Mouse (Mus musculus) gastrocnemius, postnatal 10 days (tissue): ENCODE results near the gene Vkorc1. TPM values are rescaled to one million over a fixed set of nuclear protein-coding genes. Genes with fewer than 3 reads are reported as not detected.
A peak's percentile ranks its signal among the peaks of the same experiment; 100 is the strongest.
"Not testable (repeated sequence)": the region's sequence is repeated elsewhere in the genome, so short reads cannot be mapped to it uniquely, and the experiment has no call there.

ENCODE experiments used
- DNase-seq: peaks from one replicate; pipeline ENCODE4 v3.0.0; 2021; ENCODE audit warnings: mixed read lengths
- long read RNA-seq, 2 experiments: library from polyadenylated mRNA; stranded (forward); transcript quantifications; one replicate each; pipeline ENCODE4 v2.0.0; 2021
- total RNA-seq, 2 experiments: library from RNA; stranded (reverse); gene quantifications; 2 replicates each; pipeline ENCODE4 v1.2.3; 2021

Gene Vkorc1
- 10 to 100 TPM; 36.8 to 48.9 TPM for total RNA-seq
- long read RNA-seq, experiment 1, transcript Vkorc1-201 (3 exons, 748 nt): major isoform, 18 of 18 reads
- long read RNA-seq, experiment 1, partial matches to known transcripts: 0 of 18 reads
- long read RNA-seq, experiment 1, other reads (novel, unspliced or antisense): 0 of 18 reads
- long read RNA-seq, experiment 2, transcript Vkorc1-201 (3 exons, 748 nt): major isoform, 15 of 15 reads
- long read RNA-seq, experiment 2, partial matches to known transcripts: 0 of 15 reads
- long read RNA-seq, experiment 2, other reads (novel, unspliced or antisense): 0 of 15 reads

DNA sequence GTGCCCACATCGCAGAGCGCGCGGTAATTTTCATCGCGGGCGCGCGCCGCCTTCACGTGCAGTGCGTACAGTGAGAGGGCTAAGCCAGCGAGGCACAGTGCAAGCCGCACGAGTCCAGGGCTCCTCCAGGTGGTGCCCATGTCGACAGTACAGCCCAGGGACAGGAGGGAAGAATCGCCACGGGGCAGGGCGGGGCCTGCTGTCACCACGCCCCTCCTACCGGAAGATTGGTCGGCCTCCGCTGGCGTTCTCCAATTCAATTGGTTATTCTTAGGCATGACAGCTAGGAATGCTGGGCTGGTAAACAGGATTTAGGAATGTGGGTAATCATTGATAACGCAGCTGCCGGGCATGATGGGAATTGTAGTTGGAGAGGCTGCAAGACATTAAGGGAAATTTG lies at the start of gene Vkorc1, which contains the start of gene Gm21974:
Vkorc1 (minus strand) TSS at position 176 of the 400 bp plus-strand sequence.
Gm21974 (minus strand) TSS at position 13 of the 400 bp plus-strand sequence.
- peak; percentile 93 for DNase-seq

DNA sequence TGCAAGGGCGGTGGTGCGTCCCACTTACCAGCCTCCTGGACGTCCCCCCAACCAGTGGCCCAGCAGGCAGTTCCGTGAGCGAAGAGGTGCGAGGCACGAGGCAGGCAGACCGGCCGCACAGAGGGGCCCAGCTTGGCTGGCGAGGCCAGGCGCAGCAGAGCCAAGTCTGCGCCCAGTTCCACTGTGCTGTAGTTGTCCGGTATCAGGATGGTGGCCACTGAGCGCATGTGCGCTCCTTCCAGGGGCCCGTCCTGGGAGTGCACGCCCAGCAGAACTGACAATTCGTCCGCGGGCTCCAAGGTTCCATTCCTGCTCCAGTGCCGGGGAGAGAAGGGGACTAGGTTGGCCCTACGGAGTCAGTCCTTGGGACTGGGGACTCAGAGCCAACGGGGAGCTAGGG lies 49.2 kb upstream of the Vkorc1 start:
- DNase-seq: no peak

DNA sequence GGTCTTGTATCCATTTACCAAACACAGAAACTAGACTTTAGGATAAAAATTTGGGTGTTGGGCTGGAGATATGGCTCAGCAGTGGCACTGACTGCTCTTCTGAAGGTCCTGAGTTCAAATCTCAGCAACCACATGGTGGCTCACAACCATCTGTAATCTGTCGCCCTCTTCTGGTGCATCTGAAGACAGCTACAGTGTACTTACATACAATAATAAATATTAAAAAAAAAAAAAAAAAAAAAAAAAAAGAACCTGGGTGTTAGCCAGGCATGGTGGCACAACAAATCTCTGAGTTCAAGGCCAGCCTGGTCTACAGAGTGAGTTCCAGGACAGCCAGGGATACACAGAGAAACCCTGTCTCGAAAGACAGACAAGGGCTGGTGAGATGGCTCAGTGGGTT lies 46.7 kb upstream of the Vkorc1 start:
- not testable (repeated sequence) for DNase-seq

DNA sequence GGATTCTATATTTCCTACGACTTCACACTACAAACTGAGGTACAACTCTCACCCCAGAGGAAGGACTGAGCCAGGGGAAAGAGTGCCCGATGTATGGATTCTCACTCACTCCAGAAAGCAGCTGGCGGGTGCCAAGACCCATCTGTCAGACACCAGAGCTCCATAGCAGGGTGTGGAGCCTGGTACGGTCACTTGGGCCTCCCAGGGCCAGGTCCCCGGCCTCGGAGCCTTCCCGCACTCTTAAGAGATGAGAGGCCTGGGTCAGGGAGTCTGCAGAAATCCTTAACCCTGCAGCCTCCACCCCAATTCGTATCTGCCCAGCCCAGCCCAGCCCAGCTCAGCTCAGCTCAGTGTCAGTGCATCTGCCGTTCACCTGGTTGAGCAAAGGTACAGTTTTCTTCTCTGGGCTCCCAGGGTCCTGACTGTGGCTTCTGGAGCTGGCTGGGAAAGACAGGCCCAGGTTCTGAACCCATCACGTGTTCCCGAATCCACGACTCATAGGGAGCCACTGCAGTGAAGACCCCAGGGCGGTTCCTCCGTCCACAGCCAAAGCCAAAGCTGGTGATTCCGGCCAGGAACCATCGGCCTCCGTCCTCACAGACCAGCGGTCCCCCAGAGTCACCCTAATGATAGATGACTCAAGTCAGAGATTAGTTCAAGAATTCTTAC lies 40.9 kb upstream of the Vkorc1 start:
- no peak for DNase-seq

DNA sequence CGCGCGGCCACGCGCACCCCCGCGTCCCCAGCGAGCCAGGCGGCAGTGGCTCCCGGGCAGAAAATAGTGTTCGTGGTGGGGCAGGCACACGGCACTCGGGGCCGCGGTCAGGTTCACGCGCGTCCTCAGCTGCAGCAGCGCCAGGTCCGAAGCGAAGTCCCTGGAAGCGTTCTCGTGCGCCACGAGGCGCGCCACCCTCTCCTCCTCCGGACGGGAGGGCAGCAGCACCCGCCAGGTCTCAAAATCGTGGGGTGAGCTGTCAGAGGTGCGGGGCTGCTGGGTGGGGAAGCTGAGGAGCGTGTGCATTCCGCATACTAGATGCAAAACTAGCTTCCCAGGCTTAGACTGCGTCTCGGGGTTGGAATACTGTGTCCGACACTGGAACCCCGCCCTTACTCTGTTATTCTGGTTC lies 40.3 kb upstream of the Vkorc1 start:
- DNase-seq: no peak

DNA sequence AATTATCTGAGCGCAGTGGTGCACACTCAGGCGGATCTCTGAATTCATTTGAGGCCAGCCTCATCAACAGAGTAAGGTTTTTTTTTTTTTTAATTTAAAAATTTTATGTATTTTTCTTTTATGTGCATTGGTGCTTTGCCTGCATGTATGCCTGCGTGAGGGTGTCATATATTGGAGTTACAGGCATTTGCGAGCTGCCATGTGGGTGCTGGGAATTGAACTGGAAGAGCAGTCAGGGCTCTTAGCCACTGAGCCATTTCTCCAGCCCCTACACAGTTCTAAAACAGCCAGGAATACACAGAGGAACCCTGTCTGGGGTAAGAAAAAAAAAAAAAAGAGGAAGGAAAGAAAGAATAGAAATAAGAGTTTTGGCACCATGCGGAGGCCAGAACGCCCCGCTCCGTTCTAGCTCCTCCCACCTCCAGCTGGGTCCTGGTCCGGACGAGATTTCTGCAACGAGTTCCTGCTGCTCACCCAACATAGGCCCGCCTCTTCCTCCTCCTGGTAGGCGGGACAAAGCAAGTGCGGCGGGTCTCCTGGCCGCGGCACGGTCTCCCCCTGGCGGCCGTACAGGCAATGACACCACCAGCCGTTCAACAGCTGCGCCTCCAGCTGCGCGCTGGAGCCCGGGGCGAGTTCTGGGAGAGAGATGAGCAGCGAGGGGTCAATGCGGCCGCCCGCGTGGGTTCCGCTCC lies 39.8 kb upstream of the Vkorc1 start:
- peak; percentile 96 for DNase-seq

DNA sequence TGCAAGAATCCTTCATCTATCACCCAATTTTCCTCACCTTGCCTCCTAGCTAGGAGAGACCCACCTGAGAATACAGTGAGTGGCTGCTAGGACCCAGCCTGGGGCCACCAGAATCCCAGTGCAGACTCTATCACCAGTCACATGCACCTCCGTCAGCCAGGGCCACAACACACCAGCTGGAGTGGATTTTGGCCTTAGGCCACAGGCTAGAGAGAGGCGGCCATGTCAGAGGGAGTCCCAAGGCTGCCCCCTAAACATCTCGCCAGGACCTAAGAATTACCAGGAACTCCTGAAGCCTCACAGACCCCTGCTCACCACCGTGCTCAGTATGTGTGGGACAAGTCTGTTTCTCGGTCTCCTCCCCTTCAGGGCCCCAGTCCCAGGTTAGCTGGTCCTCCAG lies 38.7 kb upstream of the Vkorc1 start:
- DNase-seq: no peak

DNA sequence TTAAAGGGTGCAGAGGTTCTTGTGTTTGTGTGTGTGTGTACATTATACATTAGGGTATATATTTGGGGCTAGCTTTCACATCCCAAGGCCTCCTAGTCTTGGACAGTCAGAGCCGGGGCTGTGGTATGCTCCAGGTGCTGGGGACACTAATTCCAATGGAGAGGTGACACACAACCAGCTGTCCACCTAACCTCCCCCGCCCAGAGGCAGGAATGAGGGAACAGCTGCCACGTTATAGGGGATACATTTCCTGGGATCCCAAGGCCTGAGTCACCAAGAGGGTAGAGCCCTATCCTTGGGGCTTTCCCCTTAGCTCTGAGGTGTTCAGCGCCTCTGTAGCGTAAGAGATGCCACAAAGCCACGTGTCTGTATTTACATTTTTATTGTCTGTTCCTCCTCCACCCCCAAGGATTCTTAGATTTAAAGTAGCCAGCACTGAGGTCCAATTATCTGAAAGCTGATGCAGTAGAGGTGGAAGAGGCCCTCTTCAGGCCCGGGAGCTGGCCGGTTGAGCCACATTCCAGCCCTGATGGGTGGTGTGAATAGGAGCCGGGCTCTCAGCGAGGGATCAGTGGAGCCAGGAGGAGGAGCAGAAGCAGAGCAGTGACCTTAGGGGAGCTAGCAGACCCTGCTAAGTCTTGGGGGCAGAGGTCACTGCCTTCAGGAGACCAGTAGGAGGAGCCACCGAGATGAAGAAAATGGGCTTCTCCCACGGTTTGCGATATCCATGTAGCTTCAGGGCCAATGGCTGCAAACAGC lies 37.0 kb upstream of the Vkorc1 start:
- DNase-seq: no peak

DNA sequence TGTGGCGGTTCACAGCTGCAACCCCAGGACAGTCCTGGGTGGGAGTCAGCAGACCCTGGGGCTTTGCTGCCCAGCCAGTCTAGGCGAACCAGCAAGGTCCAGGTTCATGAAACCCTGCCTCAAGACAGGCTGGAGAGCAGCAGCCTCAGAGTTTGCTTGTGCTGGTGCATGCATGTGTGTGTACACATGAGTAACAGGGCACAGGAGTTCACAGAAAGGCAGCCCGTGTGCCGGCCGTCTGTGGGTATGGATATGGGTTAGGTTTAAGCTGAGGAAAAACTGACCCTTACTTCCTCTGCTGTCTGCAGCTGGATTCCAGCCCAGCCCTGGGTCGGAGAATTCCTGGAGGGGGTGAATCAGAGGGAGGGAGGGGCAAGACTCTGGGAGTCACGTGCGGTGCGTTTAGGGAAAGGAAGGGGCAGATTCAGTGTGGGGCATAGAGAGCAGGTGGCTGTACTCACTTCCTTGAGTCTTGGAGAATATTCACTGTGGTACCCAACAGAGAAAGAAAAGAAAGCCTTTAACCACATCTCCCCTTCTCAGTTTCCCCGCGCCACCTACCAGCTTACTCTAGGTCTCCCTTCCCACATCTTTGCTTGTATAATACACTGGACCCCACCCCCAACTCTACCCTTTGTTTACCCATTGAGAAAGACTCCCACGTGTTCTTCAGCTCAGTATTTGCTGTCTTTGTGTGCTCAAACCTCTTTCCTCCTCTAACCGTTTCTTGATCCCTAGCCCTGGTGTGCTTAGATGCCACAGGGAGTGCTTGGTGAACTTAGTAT lies 36.1 kb upstream of the Vkorc1 start:
- no peak for DNase-seq

DNA sequence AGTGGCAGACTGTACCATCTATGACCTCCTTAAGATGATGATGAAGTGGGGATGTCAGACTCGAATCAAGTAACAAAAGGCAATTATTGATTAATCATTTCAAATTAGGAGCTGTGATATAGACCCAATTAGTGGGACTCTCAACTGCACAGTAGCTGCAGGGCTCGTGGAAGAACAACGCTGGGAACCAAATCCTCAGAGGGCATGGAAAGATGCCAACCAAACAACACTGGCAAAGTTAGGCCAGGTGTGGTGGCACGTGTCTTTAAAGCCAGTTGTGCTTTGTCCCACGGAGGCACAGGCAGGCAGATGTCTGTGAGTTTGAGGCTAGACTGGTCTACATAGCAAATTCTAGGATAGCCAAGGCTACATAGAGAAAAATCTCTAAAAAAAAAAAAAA lies 35.2 kb upstream of the Vkorc1 start:
- DNase-seq: no peak

DNA sequence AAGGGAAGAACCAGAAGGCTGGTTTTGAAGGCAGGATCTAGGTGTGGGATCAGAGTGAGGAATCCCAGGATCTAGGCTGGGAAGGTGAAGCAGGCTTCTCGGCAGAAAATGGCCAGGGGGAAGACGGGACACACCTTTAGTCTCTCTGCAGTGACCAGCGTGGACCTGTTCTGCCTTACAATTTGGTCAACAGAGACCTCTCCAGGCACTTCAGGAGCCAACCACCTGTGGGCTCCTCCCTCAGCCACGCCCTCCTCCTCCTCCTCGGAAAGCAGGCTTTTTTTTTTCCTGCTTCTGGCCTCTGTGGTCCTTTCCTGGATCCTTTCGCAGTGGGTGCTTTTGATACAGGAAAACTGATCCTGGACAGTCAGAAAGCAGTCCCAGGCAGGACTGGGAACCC lies 34.5 kb upstream of the Vkorc1 start, which contains the start of gene Prss8:
Prss8 (minus strand) TSS at position 182 of the 400 bp plus-strand sequence.
- DNase-seq: no peak

DNA sequence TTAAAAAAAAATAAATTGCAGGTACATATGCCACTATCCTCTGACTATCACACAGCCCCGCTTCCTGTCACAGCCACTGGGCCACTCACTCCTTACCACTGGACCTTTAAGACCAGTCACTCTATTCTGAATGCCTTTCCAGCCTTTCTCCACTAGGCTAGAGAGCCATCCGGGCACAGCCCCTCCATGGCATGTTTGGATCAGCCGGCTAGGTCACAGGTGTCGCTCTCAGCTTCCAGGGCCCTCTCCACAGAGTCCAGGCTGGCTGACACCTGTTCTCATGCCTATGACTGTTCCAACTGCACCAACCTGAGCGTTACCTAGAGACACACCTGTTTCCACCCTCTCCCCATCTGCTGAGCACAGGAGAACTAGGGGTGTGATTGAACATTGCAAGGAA lies 33.2 kb upstream of the Vkorc1 start:
- no peak for DNase-seq

DNA sequence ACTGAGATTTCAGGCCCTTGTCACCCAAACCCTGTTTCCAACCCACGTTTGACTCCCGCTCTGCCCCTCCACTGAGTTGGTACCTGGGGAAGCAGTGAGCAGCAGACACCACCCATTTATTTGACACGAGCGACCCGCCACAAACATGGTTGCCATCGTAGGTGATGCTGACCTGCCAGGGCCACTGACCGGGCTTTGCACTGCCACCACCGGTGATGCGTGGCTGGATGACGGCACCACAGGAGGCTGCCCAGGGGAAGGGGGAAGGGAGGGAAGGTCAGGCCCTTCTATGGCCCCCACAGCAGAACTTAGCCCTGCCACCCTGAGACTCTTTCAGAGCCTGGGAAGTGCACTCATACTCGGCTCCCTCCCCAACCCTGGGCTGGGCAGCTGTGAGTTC lies 32.3 kb upstream of the Vkorc1 start:
- DNase-seq: no peak

DNA sequence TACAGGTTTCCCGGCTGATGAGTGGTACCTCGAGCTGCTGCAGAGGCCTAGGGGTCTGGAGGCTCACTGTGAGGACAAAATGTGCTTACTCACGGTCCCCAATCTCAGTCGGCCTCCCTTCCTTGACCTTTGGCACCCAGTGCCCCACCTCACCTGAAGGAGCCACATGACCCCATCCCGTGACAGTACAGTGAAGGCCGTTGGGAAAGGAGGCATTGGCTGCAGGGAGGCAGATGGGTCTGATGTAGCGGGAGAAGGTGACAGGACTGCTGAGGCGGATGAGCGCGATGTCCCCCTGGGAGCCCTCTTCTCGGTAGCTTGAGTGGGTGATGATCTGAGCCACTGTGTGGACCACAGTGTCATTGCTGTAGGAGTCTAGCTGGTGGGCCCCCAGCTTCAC lies 31.4 kb upstream of the Vkorc1 start:
- no peak for DNase-seq

DNA sequence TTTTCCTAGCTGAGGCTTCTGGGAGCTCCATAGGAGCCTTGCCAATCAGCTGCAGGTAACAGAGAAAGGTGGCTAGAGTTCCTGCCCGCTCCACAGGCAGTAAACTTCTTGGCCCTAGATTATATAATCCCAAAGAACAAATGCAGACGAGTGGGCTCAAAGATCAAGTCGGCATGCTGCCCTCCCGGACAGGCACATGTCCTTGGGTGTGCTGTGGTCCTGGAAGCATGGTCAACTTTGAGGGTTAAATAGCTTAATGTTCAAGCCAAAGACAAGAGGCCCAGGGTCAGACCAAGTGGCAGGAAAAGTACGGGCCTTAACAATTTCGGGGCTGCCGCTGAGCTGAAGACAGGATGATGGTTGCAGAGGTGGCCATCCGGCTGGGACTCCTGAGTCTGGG lies 30.6 kb upstream of the Vkorc1 start:
- DNase-seq: no peak

DNA sequence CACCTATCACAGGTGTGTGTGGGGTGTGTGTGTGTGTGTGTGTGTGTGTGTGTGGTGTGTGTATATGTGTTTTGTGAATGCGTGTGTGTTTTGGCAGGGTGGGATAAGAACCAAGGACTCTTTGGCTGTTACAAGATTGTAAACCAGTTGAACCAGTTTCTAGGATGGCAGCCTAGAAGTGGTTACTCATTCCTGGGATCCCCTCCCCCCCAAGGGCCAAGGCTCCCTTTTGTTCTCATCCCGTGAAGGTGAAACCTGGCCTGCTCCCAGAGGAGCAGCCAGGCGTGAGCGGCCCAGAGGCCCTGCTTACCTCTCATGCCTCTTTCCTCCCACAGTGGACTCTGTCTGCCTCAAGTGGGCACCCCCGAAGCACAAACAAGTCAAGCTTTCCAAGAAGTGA lies 29.8 kb upstream of the Vkorc1 start:
- DNase-seq: no peak

DNA sequence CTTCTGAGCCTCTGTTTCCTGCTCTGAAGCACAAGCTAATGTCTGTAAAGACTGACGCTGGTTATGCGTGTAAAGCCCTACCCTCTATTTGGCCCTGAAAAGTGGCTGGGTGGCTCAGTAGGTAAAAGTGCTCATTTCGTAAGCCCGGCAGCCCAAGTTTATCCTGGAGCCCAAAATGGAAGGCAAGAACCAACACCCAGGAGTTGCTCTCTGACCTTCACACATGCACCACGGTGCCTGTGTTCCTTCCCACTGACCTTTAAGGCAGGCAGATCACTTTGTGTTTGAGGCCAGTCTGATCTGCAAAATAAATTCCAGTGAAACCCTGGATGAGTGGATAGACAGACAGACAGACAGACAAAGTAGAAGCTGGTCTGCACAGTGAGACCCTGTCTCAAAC lies 28.3 kb upstream of the Vkorc1 start:
- no peak for DNase-seq

DNA sequence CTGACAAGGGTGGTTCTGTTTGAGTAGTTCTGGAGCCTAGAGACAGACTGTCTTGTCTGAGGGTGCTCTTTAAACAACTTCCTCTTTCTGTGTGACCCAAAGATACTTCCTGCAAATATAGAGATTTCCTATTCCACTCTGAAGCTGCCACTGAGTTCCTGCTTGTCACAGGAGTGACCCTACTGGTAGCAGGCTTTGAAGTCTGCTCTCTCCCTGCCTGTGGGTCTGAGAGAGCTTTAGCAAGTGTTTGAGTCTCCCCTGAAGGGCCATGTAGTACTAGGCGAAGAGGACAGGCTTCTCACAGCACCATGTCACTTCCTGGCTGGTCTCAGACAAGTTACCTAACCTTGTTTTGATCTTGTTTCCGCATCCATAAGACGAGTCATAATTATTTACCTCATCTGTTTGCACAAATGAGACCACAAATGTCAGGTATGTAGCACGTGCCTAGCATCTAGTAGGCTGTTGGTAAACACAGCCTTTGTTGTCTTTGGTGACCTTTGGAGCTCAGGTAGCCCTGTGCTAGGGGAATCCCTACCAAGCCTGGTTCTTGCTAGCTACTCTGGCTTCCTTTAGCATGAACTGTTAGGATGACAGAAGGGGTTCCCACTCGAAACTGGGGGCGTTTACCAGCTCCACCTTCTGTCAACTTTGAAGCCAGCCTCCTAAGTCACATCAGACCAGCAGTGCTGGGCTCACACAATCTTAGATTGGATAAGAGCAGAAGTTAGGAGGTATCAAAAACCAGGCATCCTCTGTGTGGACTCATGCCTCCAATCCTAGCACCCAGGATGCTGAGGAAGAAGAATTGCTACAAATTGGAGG lies 27.2 kb upstream of the Vkorc1 start:
- DNase-seq: no peak

DNA sequence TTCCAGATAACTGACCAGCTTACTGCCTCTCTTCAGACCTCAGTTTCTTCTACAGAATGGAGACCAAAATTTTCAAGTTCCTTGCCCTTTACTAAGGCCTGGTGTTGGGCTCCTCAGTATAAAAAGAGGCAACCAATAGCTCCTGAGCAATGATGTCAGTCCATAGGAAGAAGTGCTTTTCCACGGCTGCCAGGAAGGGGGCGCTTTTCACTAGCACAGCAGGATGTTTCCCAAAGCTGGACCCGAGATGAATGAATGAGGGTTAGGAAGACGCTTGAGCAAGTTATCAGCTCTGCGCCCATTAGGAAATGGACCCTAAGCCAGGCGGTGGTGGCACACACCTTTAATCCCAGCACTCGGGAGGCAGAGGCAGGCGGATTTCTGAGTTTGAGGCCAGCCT lies 26.1 kb upstream of the Vkorc1 start:
- DNase-seq: no peak

DNA sequence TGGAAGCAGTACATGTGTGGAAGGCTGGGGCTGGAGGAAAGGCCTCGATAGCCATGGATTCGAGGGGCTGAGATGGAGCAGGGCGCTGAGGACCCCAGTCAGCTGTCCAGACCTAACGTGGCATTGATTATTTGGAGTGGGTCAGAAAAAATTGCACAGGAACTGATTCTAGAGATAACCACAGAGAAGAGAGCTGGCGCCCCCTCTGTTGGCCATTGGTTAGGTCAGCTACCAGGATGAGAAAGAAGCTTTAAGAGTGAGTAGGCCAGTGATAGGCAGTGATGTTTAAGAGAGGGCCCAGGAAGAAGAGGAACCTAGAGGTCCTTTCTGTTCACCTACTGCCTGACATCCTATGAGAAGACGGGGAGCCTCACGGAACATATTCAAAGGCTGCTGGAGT lies 23.9 kb upstream of the Vkorc1 start:
- DNase-seq: no peak

DNA sequence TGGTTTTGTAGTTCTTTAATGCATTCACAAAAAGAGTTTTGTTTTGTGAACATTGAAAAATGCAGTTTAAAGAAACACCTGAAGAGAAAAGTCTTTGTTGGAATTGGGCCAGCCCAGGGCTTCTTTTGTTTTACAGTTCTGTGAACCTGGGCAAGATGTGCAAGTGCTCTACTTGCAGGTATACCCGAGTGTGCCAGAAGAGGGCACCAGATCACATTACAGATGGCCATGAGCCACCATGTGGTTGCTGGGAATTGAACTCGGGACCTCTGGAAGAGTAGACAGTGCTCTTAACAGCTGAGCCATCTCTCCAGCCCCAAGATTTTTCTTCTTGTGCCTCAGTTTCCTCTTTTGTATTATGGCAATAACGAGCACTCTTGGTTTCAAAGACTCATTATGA lies 22.8 kb upstream of the Vkorc1 start:
- no peak for DNase-seq
